Mouse (Mus musculus) bone marrow, adult 2 months (tissue): Measurements from ENCODE around the gene Dusp16. TPM values are rescaled to one million over a fixed set of nuclear protein-coding genes. Genes with fewer than 3 reads are reported as not detected.

Experiments used
- H3K27ac ChIP-seq: fragments of 200-500 bp; 2 replicates; pipeline ENCODE4 v1.5.1; 2012; ENCODE audit warnings: low read depth, mild to moderate bottlenecking, control low read depth, inconsistent platforms, low read length; ENCODE audit not compliant: control insufficient read depth, poor library complexity, insufficient read depth
- H3K4me1 ChIP-seq: fragments of 200-500 bp; 2 replicates; pipeline ENCODE4 v1.6.1; 2011; ENCODE audit warnings: low read length; ENCODE audit not compliant: control insufficient read depth, insufficient read depth
- H3K4me3 ChIP-seq: fragments of 200-500 bp; replicated peaks from 2 replicates; pipeline ENCODE3; 2011; ENCODE audit warnings: mild to moderate bottlenecking, low read depth, low read length, control low read depth; ENCODE audit not compliant: control insufficient read depth
- CTCF ChIP-seq: fragments of 200-500 bp; IDR thresholded peaks from 2 replicates; pipeline ENCODE4 v1.5.1; 2011; ENCODE audit warnings: low read length, control low read depth; ENCODE audit not compliant: control insufficient read depth, insufficient read depth
- POLR2A ChIP-seq: fragments of 200-500 bp; IDR thresholded peaks from 2 replicates; pipeline ENCODE4 v1.6.1; 2011; ENCODE audit warnings: low read depth, mild to moderate bottlenecking, control low read depth, low read length, borderline replicate concordance; ENCODE audit not compliant: control insufficient read depth
- WGBS: fragments of 180-500 bp; shearing (Covaris S2); methylation state at CpG from one replicate; pipeline ENCODE4 v1.1.7; 2018; 5-methylcytosine and 5-hydroxymethylcytosine counted together
- polyA plus RNA-seq: library from polyadenylated mRNA; stranded (reverse); fragments of >200 nt; gene quantifications from 2 replicates; pipeline ENCODE4 v1.2.4, GENCODE M21; 2011; ENCODE audit warnings: low replicate concordance; ENCODE audit not compliant: missing spikeins, insufficient read depth, insufficient read length

Gene Dusp16
- polyA plus RNA-seq, 1 experiment: 11.2 TPM

DNA sequence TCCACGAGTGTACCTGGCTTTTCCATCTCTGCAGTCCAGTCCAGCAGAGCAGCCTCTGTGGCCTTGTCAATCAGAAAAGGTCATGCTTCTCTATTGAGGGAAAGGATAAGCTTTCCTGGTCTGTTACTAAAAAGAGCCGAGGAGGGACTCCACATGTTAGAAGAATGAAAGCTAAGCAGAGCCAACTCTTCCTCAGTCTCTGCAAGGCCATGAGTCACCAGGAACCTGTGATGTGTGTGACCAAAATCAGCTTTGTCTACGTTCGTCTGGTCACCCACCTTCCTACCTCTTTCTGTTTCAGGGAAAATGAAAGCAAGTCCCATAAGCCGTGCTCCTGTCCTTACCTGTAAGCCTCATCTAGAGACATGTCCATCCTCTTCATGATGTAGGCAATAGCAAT, 72.3 kb downstream of the Dusp16 start:
- TF ChIP-seq POLR2A (no peak), CTCF (no peak)
- no peak overlapping the region for H3K4me3 ChIP-seq
- 78% methylated on average over 5 of the region's 5 CpGs for WGBS
- H3K4me1 ChIP-seq: no peaks in the 10 kb centered on the region; the same call in 1 of the 2 replicates
- H3K27ac ChIP-seq: no peak overlapping the region

DNA sequence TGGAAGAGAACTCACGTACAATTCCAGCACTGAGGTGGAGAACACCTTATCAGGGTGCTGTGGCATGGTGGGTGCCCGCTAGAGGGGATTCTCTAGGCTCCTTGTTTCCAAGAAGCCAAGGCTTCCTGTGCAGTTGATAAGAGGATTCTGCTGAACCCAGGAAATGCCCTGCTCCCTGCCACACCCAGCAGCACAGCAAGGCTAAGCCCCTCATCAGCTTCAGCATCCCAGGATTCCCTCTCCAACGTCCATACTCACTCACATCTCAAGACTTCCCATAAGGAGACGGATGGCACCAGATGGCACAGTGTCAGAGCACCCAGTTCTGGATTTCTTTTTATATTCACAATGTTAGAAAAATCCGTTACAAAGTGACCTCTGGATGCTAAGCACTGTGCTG, 73.3 kb downstream of the Dusp16 start:
- H3K4me3 ChIP-seq: no peak overlapping the region
- WGBS: 74% methylated on average over 5 of the region's 5 CpGs
- no peak for TF ChIP-seq CTCF
- TF ChIP-seq POLR2A: no peak
- no peak overlapping the region for H3K27ac ChIP-seq
- no peaks in the 10 kb centered on the region; the same call in 1 of the 2 replicates for H3K4me1 ChIP-seq

DNA sequence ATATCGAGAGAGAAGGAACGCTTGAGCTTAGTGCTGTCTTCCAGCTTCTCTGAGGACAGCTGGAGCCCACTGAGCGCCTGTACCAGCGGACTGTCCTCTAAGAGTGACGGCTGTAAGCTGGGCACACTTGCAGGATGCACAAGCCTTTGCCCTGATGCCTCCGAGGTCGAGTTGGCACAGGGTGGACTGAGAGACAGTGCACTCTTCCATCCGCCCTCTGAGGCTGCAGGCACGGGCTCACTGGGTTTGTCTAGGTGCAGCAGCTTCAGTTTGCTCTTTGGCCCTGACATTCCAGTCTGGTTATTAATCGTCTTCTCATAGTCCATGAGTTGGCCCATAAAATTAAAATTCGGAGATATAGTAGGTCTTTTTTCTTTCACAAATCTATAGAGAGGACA, 73.8 kb downstream of the Dusp16 start:
- no peak overlapping the region for H3K4me3 ChIP-seq
- H3K27ac ChIP-seq: no peak overlapping the region
- no peaks in the 10 kb centered on the region; the same call in 1 of the 2 replicates for H3K4me1 ChIP-seq
- TF ChIP-seq CTCF (no peak), POLR2A (no peak)
- WGBS: 87% methylated on average over 11 of the region's 11 CpGs

DNA sequence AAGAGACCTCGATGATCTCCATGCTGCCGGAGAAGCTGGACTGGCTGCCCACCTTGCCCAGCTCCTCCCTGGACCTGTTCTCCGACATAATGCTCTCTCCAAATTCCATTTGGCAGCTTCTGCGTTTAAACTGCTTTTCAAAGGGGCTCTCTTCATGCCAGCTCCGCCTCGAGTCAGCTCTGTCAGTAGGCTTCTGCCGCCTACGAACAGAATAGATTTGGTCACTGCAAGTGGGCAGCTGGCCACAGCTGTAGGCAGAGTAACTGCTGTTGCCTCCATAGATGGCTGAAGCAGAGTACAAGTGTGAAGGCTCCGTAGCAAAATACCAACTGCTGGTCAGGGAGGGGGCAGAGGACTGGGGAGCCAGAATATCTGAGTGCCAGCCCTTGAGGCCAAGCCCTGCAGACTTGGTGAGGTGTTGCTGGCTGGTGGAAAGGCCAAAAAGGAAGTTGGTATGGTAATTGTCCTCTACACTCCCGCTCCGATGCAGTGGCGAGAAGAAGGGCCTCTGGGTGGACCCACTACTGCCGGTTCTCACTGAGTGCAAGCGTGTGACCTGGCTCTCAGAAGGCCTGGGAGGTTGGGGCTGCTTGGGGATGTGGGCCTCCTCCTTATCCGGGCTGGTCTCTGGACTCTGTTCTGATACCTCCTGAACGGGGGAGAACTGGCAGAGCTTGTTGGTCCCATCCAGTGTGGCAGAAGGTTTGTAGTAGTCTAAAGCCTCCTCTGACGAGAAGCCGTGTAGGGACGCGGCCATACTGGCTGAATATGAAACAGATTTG, 74.3 kb downstream of the Dusp16 start:
- no peak overlapping the region for H3K27ac ChIP-seq
- H3K4me1 ChIP-seq: no peaks in the 10 kb centered on the region; the same call in 1 of the 2 replicates
- TF ChIP-seq POLR2A (no peak), CTCF (no peak)
- 87% methylated on average over 20 of the region's 20 CpGs for WGBS
- no peak overlapping the region for H3K4me3 ChIP-seq

DNA sequence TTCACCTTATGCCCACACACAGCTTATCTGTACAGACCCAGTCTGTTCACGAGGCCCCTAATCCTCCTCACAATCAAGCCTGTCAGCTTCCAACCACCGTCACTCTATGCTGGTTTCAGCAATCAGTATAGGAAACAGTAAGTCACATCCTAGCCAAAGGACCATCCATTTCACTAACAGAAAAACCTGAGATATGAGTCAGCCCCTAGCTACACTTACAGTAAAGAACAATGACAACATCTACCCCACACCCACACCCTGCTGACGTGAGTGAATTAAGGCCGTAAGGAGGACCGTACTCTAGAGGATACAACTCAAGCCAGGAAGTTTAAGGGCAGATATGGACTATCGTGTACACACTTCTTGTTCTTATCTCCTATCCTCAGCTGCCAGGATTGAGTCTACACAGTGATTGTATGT, 76.2 kb downstream of the Dusp16 start:
- WGBS: 59% methylated on average over 6 of the region's 6 CpGs
- Histone ChIP-seq H3K27ac (no peak overlapping the region), H3K4me1 (no peaks in the 10 kb centered on the region; the same call in 1 of the 2 replicates), H3K4me3 (no peak overlapping the region)
- TF ChIP-seq CTCF: no peak
- no peak for TF ChIP-seq POLR2A

DNA sequence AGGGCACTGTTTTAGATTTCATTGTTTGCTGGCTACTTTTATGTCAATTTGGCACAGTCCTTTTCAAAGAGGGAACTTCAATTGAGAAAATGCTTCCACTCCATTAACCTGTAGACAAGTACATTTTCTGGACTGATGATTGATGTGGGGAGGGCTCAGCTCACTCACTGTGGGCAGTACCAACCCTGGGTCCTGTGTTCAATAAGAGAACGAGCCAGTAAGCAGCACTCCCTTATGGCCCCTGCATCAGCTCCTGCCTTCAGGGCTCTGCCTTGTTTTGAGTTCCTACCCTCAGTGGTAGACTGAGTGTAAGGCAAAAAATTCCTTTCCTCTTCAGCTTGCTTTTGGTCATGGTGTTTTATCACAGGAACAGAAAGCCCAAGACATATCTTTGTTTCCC, 78.5 kb downstream of the Dusp16 start:
- TF ChIP-seq CTCF (no peak), POLR2A (no peak)
- Histone ChIP-seq H3K4me3 (no peak overlapping the region), H3K27ac (no peak overlapping the region), H3K4me1 (no peaks in the 10 kb centered on the region; the same call in 1 of the 2 replicates)
- WGBS: 84% methylated on average over 1 of the region's 1 CpGs

DNA sequence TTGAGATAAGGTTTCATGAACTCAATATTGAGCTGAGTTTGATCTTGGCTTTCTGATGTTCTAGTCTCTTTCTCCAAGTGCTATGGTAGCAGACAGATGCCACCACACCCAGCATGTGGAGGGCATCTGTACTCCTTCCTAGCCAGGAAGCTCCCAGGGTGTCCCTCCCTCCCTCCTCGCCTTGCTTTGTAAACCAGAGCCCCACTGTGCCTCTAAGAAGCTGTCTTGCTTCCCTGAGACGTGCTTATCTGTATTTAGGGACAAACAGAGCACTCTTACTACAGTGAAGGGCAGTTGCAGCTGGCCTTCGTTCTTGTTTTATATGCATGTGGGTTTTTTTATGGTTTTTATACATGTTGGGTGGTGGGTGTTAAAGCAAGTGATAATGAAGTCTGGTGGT, 79.1 kb downstream of the Dusp16 start:
- no peaks in the 10 kb centered on the region; the same call in 1 of the 2 replicates for H3K4me1 ChIP-seq

DNA sequence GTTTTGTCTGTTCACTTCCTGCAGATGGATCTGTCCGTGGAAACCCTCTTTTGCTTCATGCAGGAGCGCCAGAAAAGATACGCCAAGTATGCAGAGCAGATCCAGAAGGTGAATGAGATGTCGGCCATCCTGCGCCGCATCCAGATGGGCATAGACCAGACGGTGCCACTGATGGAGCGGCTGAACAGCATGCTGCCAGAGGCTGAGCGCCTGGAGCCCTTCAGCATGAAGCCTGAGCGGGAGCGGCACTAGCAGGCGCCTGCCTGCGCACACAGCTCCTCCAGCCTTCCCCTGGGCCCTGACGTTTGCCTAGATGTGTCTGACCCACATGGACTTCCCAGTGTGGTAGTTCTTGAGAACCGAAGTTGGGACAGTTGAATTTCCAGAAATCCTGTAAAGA, 82.4 kb downstream of the Dusp16 start:
- no peak for TF ChIP-seq CTCF
- TF ChIP-seq POLR2A: no peak
- Histone ChIP-seq H3K27ac (no peak overlapping the region), H3K4me3 (no peak overlapping the region), H3K4me1 (no peaks in the 10 kb centered on the region)
- WGBS: 93% methylated on average over 15 of the region's 15 CpGs

More for the DNA sequence above, 79.1 kb downstream of the Dusp16 start:
- no peak overlapping the region for H3K4me3 ChIP-seq
- no peak overlapping the region for H3K27ac ChIP-seq
- TF ChIP-seq POLR2A (no peak), CTCF (no peak)
- WGBS: 59% methylated on average over 3 of the region's 3 CpGs
